Mouse (Mus musculus) midbrain, postnatal 0 days (tissue): Measurements from ENCODE around the gene Anks1. TPM values are rescaled to one million over a fixed set of nuclear protein-coding genes. Genes with fewer than 3 reads are reported as not detected.

Experiments used
- ATAC-seq: fragments of 200-750 bp; cut with Nextera tagmentation; 2 replicates; pipeline ENCODE4 v1.8.0; 2017; ENCODE audit warnings: moderate number of reproducible peaks, mild to moderate bottlenecking, moderate TSS enrichment, moderate library complexity; ENCODE audit not compliant: low FRiP score
- DNase-seq: peaks from one replicate; pipeline ENCODE4 v3.0.0-alpha.2; 2015; ENCODE audit warnings: low spot score
- H3K27ac ChIP-seq: fragments of 300-500 bp; sonication (generic); 2 replicates; pipeline ENCODE4 v1.5.1; 2014; ENCODE audit warnings: low read depth, mild to moderate bottlenecking, low read length, mixed read lengths
- H3K27me3 ChIP-seq: fragments of 300-500 bp; sonication (generic); 2 replicates; pipeline ENCODE4 v1.6.1; 2014; ENCODE audit warnings: low read length, control low read depth, mixed read lengths; ENCODE audit not compliant: insufficient read depth
- H3K36me3 ChIP-seq: fragments of 300-500 bp; sonication (generic); 2 replicates; pipeline ENCODE4 v1.6.1; 2014; ENCODE audit warnings: low read length, control low read depth, mixed read lengths; ENCODE audit not compliant: insufficient read depth
- H3K4me1 ChIP-seq: fragments of 300-500 bp; sonication (generic); 2 replicates; pipeline ENCODE4 v1.6.1; 2014; ENCODE audit warnings: mild to moderate bottlenecking, control low read depth, antibody characterized with exemption, low read length, mixed read lengths; ENCODE audit not compliant: insufficient read depth
- H3K4me2 ChIP-seq: fragments of 300-500 bp; sonication (generic); 2 replicates; pipeline ENCODE4 v1.6.1; 2014; ENCODE audit warnings: low read depth, mild to moderate bottlenecking, low read length, mixed read lengths; ENCODE audit not compliant: poor library complexity, severe bottlenecking
- H3K4me3 ChIP-seq: fragments of 300-500 bp; sonication (generic); 2 replicates; pipeline ENCODE4 v1.5.1; 2014; ENCODE audit warnings: low read depth, mild to moderate bottlenecking, low read length, moderate library complexity
- H3K9ac ChIP-seq: fragments of 300-500 bp; sonication (generic); replicated peaks from 2 replicates; pipeline ENCODE4 v1.6.1; 2014; ENCODE audit warnings: mild to moderate bottlenecking, low read length, moderate library complexity, mixed read lengths; ENCODE audit not compliant: poor library complexity, severe bottlenecking
- H3K9me3 ChIP-seq: fragments of 300-500 bp; sonication (generic); 2 replicates; pipeline ENCODE4 v1.6.1; 2016; ENCODE audit warnings: low read length, control low read depth
- CTCF ChIP-seq: IDR thresholded peaks from 2 replicates; pipeline ENCODE4 v1.5.1; 2016; ENCODE audit warnings: antibody characterized with exemption, mild to moderate bottlenecking
- WGBS: fragments of 180-500 bp; shearing (Covaris S2); extraction: QIAGEN DNeasy Blood & Tissue Kit; methylation state at CpG from one replicate; pipeline ENCODE4 v1.1.7; 2014; 5-methylcytosine and 5-hydroxymethylcytosine counted together
- polyA plus RNA-seq: library from polyadenylated mRNA; unstranded; fragments of >200 nt; fragmentation: Nextera tagmentation; extraction: Ambion mirVana; gene quantifications from 2 replicates; pipeline ENCODE4 v1.2.1, GENCODE M21; 2015
- total RNA-seq: library from RNA; depleted of rRNA; stranded (reverse); fragments of >200 nt; gene quantifications from 2 replicates; pipeline ENCODE4 v1.2.3, GENCODE M21; 2014

Anks1 gene
- total and polyA plus RNA-seq, 2 experiments from 2014 or later: 44.1 to 109 TPM

- Histone ChIP-seq H3K4me2 (no peak overlapping the region), H3K4me1 (no peaks in the 10 kb centered on the region), H3K9me3 (no peaks in the 10 kb centered on the region), H3K27me3 (no peaks in the 10 kb centered on the region), H3K27ac (no peak overlapping the region), H3K36me3 (no peaks in the 10 kb centered on the region), H3K4me3 (no peak overlapping the region), H3K9ac (no peak overlapping the region)
- 80% methylated on average over 4 of the region's 4 CpGs for WGBS
- DNase-seq (no peak), ATAC-seq (no peak)
- no peak for TF ChIP-seq CTCF
Observed at GRCm38 (mm10) chr17:27966056-27966455, 57.0 kb downstream of the Anks1 start.

GRCm38 (mm10) chr17:27966508-27967021 is 57.5 kb downstream of the Anks1 start:
- Histone ChIP-seq H3K9me3 (no peaks in the 10 kb centered on the region), H3K36me3 (no peaks in the 10 kb centered on the region), H3K27me3 (no peaks in the 10 kb centered on the region), H3K9ac (no peak overlapping the region), H3K4me1 (no peaks in the 10 kb centered on the region), H3K27ac (no peak overlapping the region), H3K4me3 (no peak overlapping the region), H3K4me2 (no peak overlapping the region)
- WGBS: 90% methylated on average over 11 of the region's 11 CpGs
- ATAC-seq (no peak), DNase-seq (no peak)
- no peak for TF ChIP-seq CTCF

- no peak for TF ChIP-seq CTCF
- Histone ChIP-seq H3K4me2 (no peak overlapping the region), H3K9me3 (no peaks in the 10 kb centered on the region), H3K4me3 (no peak overlapping the region), H3K4me1 (no peaks in the 10 kb centered on the region), H3K27ac (no peak overlapping the region), H3K27me3 (no peaks in the 10 kb centered on the region), H3K36me3 (no peaks in the 10 kb centered on the region), H3K9ac (no peak overlapping the region)
- ATAC-seq (no peak), DNase-seq (no peak)
- 92% methylated on average over 7 of the region's 7 CpGs for WGBS
Observed at GRCm38 (mm10) chr17:27967529-27967928, 58.4 kb downstream of the Anks1 start.

- Histone ChIP-seq H3K27ac (no peak overlapping the region), H3K36me3 (no peaks in the 10 kb centered on the region), H3K9ac (no peak overlapping the region), H3K4me2 (no peak overlapping the region), H3K9me3 (no peaks in the 10 kb centered on the region), H3K4me3 (no peak overlapping the region), H3K27me3 (no peaks in the 10 kb centered on the region), H3K4me1 (no peaks in the 10 kb centered on the region)
- ATAC-seq: no peak
- DNase-seq: no peak
- TF ChIP-seq CTCF: no peak
- WGBS: 84% methylated on average over 9 of the region's 9 CpGs
Observed at GRCm38 (mm10) chr17:27968033-27968750, 59.1 kb downstream of the Anks1 start.

DNA sequence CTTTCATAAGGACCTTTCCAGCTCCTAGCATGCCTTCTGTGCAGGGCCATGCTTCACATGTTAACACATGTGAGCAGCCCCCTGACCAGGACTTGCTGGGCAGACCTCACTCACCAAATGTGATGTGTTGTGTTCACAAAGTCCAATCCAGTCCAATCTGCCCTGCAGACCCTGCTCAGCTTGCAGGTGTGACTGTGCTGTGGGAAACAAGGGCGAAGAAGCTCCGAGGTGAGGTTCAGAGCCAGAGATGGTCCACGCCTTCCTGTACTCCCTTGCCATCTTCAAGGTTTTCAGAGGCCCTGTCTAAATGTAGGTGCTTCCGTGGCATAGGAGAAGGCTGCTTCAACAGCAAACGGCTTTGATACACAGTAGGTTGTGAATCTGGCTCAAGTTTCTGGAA is 59.8 kb downstream of the Anks1 start:
- H3K4me1 ChIP-seq: no peaks in the 10 kb centered on the region
- H3K36me3 ChIP-seq: no peaks in the 10 kb centered on the region
- H3K9ac ChIP-seq: no peak overlapping the region
- DNase-seq: no peak
- TF ChIP-seq CTCF: no peak
- H3K4me3 ChIP-seq: no peak overlapping the region
- 96% methylated on average over 5 of the region's 5 CpGs for WGBS
- H3K27me3 ChIP-seq: no peaks in the 10 kb centered on the region
- no peaks in the 10 kb centered on the region for H3K9me3 ChIP-seq
- no peak for ATAC-seq
- H3K4me2 ChIP-seq: no peak overlapping the region
- no peak overlapping the region for H3K27ac ChIP-seq

- Histone ChIP-seq H3K4me2 (no peak overlapping the region), H3K9ac (no peak overlapping the region), H3K4me3 (no peak overlapping the region), H3K27me3 (no peaks in the 10 kb centered on the region), H3K27ac (no peak overlapping the region), H3K9me3 (no peaks in the 10 kb centered on the region), H3K36me3 (no peaks in the 10 kb centered on the region), H3K4me1 (no peaks in the 10 kb centered on the region)
- 81% methylated on average over 8 of the region's 8 CpGs for WGBS
- peak; percentile 53 for TF ChIP-seq CTCF
- DNase-seq (peak; percentile 11), ATAC-seq (no peak)
Observed at GRCm38 (mm10) chr17:27969365-27969764, 60.3 kb downstream of the Anks1 start.
